Mouse (Mus musculus): ENCODE measurements around the gene Wdr45. TPM values are rescaled to one million over a fixed set of nuclear protein-coding genes. Genes with fewer than 3 reads are reported as not detected.
A peak's percentile ranks its signal among the peaks of the same experiment; 100 is the strongest.

Gene Wdr45
- polyA plus RNA-seq, 1 experiment from 2014 or later, result 15.2 TPM

DNA sequence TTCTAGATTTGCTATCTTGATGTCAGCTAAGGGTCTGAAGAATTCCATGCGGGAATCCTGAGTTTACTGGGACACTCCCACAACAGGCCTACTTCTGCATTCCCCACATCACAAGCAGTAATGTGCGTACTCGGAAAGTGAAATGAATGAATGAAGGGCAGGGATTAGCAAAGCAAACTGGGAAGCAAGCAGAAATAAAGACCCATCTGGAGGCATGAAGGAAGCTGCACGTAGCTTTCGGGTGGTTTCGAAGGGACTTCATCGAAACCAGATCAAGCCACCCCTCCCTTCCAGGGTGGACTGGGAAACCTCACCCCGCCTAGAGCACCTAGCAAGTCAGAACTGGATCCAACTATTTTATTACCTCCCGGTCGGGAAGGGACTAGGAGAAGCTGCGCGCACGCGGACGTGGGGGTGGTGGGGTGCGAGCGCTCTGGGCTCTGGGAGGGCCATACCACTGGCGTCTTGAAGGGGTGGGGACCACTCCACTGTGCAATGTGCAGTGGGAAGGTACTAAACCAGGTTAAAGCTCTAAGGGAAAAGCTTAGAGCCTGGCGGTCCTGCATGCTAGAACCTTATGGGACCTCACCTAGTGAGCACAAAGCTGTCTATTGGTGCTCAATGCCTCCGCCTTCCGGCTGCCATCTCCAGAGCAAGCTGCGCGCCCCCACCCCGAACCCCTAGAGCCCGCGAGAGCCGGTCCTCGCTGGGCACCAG is 39.7 kb upstream of the Wdr45 start:
- Histone ChIP-seq H3K9me3 (ENCODE audit: control insufficient read depth, low read length) (no peaks in the 10 kb centered on the region), H3K27ac (ENCODE audit: low read depth, low read length) (peak overlapping the region; percentile 32; the same call in 1 of the 2 replicates)
- peak; percentile 45 for DNase-seq (ENCODE audit: low spot score)

DNA sequence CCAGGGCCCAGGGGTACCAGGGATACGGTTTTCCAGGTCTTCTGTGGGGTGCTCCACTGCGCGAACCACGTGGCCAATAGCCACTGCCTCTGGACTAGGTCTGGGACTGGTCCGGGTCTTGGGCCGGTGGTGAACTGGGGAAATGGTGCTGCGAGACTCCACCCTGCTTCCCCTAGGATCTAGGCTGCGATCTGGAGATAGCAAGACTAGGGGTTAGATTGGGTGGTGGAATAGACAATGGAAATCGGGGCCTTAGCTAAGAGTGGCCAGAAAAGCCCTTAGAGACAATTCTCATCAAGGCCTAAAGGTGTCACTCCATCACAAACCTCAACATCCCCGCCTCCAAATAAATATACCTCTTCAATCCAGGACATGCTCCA is 39.1 kb upstream of the Wdr45 start:
- Histone ChIP-seq H3K4me2 (peak overlapping the region; percentile 66), H3K4me1 (replicated peaks; ENCODE audit: control insufficient read depth, insufficient read depth, low read length) (no peaks in the 10 kb centered on the region; the same call in 1 of the 2 replicates), H3K27ac (ENCODE audit: low read depth, low read length) (no peak overlapping the region), H3K4me3 (ENCODE audit: low read depth, low read length) (peak overlapping the region; percentile 34), H3K27me3 (replicated peaks; ENCODE audit: control insufficient read depth, insufficient read depth, low read length) (no peaks in the 10 kb centered on the region), H3K9me3 (ENCODE audit: control insufficient read depth, low read length) (no peaks in the 10 kb centered on the region), H3K9ac (ENCODE audit: low read depth, low read length) (peak overlapping the region; percentile 53), H3K36me3 (ENCODE audit: control insufficient read depth, insufficient read depth, low read length) (no peaks in the 10 kb centered on the region)
- ATAC-seq (replicated peaks; ENCODE audit: low FRiP score) (peak; percentile 7; the same call in 1 of the 2 replicates), DNase-seq (ENCODE audit: low spot score) (no peak)
- WGBS, result 25% methylated on average over 10 of the region's 10 CpGs

More for the DNA sequence above, 39.7 kb upstream of the Wdr45 start:
- H3K4me2 ChIP-seq, result peak overlapping the region; percentile 66
- WGBS, result 17% methylated on average over 28 of the region's 28 CpGs
- no peaks in the 10 kb centered on the region for H3K36me3 ChIP-seq (ENCODE audit: control insufficient read depth, insufficient read depth, low read length)
- peak overlapping the region; percentile 53 for H3K9ac ChIP-seq (ENCODE audit: low read depth, low read length)
- H3K4me3 ChIP-seq (ENCODE audit: low read depth, low read length), result peak overlapping the region; percentile 34
- no peaks in the 10 kb centered on the region; the same call in 1 of the 2 replicates for H3K4me1 ChIP-seq (replicated peaks; ENCODE audit: control insufficient read depth, insufficient read depth, low read length)
- ATAC-seq (replicated peaks; ENCODE audit: low FRiP score), result peak; percentile 29
- no peaks in the 10 kb centered on the region for H3K27me3 ChIP-seq (replicated peaks; ENCODE audit: control insufficient read depth, insufficient read depth, low read length)

DNA sequence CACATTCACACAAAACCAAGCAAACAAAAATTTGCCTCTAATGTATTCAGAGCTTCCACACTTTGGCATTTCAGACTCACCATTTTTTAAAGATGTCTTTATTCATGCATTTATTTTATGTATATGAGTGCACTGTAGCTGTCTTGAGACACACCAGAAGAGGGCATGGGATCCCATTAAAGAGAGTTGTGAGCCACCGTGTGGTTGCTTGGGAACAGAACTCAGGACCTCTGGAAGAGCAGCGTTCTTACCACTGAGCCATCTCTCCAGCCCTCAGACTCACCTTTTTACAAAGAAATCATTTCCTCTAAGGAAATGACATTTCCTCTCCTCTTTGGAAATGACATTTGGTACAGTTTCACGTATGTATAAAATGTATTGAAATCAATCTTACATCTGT is 35.1 kb upstream of the Wdr45 start:
- H3K36me3 ChIP-seq (ENCODE audit: control insufficient read depth, insufficient read depth, low read length), result no peaks in the 10 kb centered on the region
- 41% methylated on average over 3 of the region's 3 CpGs for WGBS

DNA sequence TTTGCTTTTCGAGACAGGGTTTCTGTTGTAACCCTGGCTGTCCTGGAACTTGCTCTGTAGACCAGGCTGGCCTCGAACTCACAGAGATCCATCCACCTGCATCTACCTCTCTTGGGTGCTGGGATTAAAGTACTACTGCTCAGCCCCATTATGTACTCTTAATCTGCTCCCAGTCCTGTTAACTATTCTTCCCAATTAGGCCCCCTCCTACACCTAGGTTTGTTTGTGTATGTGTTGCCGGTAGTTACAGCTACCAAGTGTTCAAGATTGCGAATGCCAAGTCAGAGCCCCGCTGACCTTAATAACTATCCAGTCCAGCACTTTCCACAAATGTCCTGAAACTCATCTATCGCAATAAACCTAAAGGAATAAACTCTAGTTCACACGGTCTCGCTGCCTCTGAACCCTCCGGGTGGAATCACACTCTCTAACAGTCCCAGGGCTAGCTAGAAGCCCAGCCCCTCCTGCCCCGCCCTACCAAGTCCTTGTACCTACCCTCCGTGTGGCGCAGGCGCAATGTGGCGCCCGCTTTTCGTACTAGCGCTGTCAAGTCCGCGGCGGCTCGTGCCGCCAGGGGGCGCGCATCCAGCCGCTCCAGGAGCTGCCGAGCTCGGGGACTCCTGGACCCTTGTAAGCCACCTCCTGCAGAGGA is 34.6 kb upstream of the Wdr45 start:
- H3K4me3 ChIP-seq (ENCODE audit: low read depth, low read length), result peak overlapping the region; percentile 29
- peak overlapping the region; percentile 61 for H3K4me2 ChIP-seq
- DNase-seq (ENCODE audit: low spot score) (peak; percentile 81), ATAC-seq (replicated peaks; ENCODE audit: low FRiP score) (peak; percentile 92)
- no peaks in the 10 kb centered on the region for H3K36me3 ChIP-seq (ENCODE audit: control insufficient read depth, insufficient read depth, low read length)
- H3K4me1 ChIP-seq (replicated peaks; ENCODE audit: control insufficient read depth, insufficient read depth, low read length), result no peaks in the 10 kb centered on the region
- no peaks in the 10 kb centered on the region for H3K27me3 ChIP-seq (replicated peaks; ENCODE audit: control insufficient read depth, insufficient read depth, low read length)
- no peak overlapping the region for H3K27ac ChIP-seq (ENCODE audit: low read depth, low read length)
- H3K9me3 ChIP-seq (ENCODE audit: control insufficient read depth, low read length), result no peaks in the 10 kb centered on the region
- no peak overlapping the region for H3K9ac ChIP-seq (ENCODE audit: low read depth, low read length)
- 13% methylated on average over 27 of the region's 27 CpGs for WGBS

More for the DNA sequence above, 35.1 kb upstream of the Wdr45 start:
- Histone ChIP-seq H3K4me3 (ENCODE audit: low read depth, low read length) (no peak overlapping the region), H3K4me2 (no peak overlapping the region), H3K9me3 (ENCODE audit: control insufficient read depth, low read length) (no peaks in the 10 kb centered on the region), H3K9ac (ENCODE audit: low read depth, low read length) (no peak overlapping the region), H3K4me1 (replicated peaks; ENCODE audit: control insufficient read depth, insufficient read depth, low read length) (no peaks in the 10 kb centered on the region), H3K27ac (ENCODE audit: low read depth, low read length) (no peak overlapping the region), H3K27me3 (replicated peaks; ENCODE audit: control insufficient read depth, insufficient read depth, low read length) (no peaks in the 10 kb centered on the region)
- no peak for DNase-seq (ENCODE audit: low spot score)
- ATAC-seq (replicated peaks; ENCODE audit: low FRiP score), result no peak

DNA sequence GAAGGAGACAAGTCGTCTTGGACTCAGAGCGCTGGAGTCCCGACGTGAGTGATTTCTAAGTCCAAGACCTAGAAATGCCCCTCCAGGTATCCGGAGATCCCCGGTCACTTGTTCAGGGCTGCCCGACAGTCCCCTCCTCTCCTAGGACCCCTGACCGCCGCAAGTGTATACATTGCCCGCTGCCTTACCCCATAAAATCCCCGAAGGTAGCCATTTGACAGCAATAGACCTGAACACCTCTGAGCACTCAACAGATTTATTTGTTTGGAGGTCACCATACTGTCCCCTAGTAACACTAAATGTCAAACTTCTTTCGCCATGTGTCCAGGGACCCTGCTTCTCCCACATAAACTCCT is 34.1 kb upstream of the Wdr45 start:
- Histone ChIP-seq H3K27ac (ENCODE audit: low read depth, low read length) (no peak overlapping the region), H3K4me1 (replicated peaks; ENCODE audit: control insufficient read depth, insufficient read depth, low read length) (no peaks in the 10 kb centered on the region), H3K27me3 (replicated peaks; ENCODE audit: control insufficient read depth, insufficient read depth, low read length) (no peaks in the 10 kb centered on the region), H3K9me3 (ENCODE audit: control insufficient read depth, low read length) (no peaks in the 10 kb centered on the region), H3K9ac (ENCODE audit: low read depth, low read length) (no peak overlapping the region), H3K36me3 (ENCODE audit: control insufficient read depth, insufficient read depth, low read length) (no peaks in the 10 kb centered on the region), H3K4me3 (ENCODE audit: low read depth, low read length) (peak overlapping the region; percentile 29), H3K4me2 (peak overlapping the region; percentile 61)
- 30% methylated on average over 12 of the region's 12 CpGs for WGBS
- DNase-seq (ENCODE audit: low spot score) (no peak), ATAC-seq (replicated peaks; ENCODE audit: low FRiP score) (no peak)

DNA sequence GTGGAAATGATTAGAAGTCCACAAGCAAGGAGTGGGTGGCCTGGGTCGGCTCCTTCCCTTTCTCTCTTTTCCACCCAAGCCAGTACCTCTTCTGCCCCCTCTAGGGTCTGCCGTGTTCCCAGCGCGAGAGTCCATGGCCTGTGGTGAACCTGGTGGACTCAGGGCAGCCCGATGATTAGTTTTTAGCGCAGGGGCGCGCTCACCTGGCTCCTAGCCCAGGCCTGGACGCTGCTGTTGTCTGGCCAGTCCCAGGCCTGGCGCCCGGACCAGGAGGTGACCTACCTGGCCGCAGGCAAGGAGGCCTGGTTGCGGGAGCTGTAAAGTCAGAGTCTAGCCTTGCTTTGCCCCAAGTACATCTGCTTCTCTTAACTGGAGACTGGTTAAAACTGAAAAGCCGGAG is 33.3 kb upstream of the Wdr45 start, which contains the start of gene Magix:
Magix (minus strand) TSS at position 388 of the 400 bp plus-strand sequence.
- H3K4me1 ChIP-seq (replicated peaks; ENCODE audit: control insufficient read depth, insufficient read depth, low read length), result no peaks in the 10 kb centered on the region
- H3K27ac ChIP-seq (ENCODE audit: low read depth, low read length), result no peak within 1 kb of the TSS
- 70% methylated on average over 14 of the region's 14 CpGs for WGBS
- peak within 1 kb of the TSS; percentile 29 for H3K4me3 ChIP-seq (ENCODE audit: low read depth, low read length)
- no peaks in the 10 kb centered on the region for H3K27me3 ChIP-seq (replicated peaks; ENCODE audit: control insufficient read depth, insufficient read depth, low read length)
- no peak within 1 kb of the TSS for H3K9ac ChIP-seq (ENCODE audit: low read depth, low read length)
- no peaks in the 10 kb centered on the region for H3K9me3 ChIP-seq (ENCODE audit: control insufficient read depth, low read length)
- DNase-seq (ENCODE audit: low spot score) (no peak), ATAC-seq (replicated peaks; ENCODE audit: low FRiP score) (no peak)
- peak within 1 kb of the TSS; percentile 61 for H3K4me2 ChIP-seq
- H3K36me3 ChIP-seq (ENCODE audit: control insufficient read depth, insufficient read depth, low read length), result no peaks in the 10 kb centered on the region

DNA sequence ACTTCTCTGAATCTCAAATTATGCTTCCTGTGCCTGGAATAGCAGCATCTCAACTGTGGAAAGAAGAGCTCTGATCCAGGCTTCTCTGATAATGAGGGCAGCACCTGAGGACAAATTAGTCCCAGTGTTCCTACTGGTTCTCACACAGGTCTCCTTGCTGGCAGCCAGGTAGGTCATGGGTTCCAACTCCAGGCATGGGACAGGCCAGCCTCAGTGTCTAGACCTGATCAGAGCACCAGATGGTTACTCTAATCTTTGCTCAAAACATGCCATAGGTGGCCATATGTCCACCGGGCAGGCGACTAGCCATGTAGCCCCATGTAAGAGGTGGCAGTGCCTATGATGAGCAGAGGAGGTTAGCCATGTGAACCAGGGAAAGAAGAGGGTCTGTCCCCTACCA is 25.8 kb upstream of the Wdr45 start:
- no peak for DNase-seq (ENCODE audit: low spot score)
- Histone ChIP-seq H3K4me3 (ENCODE audit: low read depth, low read length) (no peak overlapping the region), H3K27ac (ENCODE audit: low read depth, low read length) (no peak overlapping the region), H3K4me1 (replicated peaks; ENCODE audit: control insufficient read depth, insufficient read depth, low read length) (no peaks in the 10 kb centered on the region), H3K9me3 (ENCODE audit: control insufficient read depth, low read length) (no peaks in the 10 kb centered on the region), H3K27me3 (replicated peaks; ENCODE audit: control insufficient read depth, insufficient read depth, low read length) (no peaks in the 10 kb centered on the region; the same call in 1 of the 2 replicates), H3K36me3 (ENCODE audit: control insufficient read depth, insufficient read depth, low read length) (no peaks in the 10 kb centered on the region), H3K4me2 (no peak overlapping the region), H3K9ac (ENCODE audit: low read depth, low read length) (no peak overlapping the region)
- ATAC-seq (replicated peaks; ENCODE audit: low FRiP score), result no peak
- WGBS, result 82% methylated on average over 2 of the region's 2 CpGs

DNA sequence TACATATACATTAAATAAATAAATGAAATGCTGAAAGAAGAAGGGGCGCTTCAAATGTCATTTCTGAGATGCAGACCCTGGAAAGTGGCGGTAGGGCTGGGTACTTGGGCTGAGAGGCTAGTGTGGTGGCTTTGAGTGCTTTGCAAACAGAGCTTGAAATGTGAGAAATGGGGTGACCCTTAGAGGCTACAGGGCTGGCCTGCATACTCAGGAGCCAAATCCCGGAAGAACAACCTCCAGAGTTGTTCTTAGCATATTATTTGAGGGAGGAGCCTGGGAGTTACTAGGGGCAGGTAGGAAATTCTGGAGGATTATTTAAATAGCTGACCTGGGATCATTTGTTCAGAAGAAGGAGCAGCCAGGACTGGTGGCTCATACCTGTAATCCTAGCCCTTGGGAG is 23.6 kb upstream of the Wdr45 start:
- WGBS, result 59% methylated on average over 3 of the region's 3 CpGs
- Histone ChIP-seq H3K4me1 (replicated peaks; ENCODE audit: control insufficient read depth, insufficient read depth, low read length) (no peaks in the 10 kb centered on the region), H3K4me2 (no peak overlapping the region), H3K27me3 (replicated peaks; ENCODE audit: control insufficient read depth, insufficient read depth, low read length) (no peaks in the 10 kb centered on the region; the same call in 1 of the 2 replicates), H3K9me3 (ENCODE audit: control insufficient read depth, low read length) (no peaks in the 10 kb centered on the region), H3K27ac (ENCODE audit: low read depth, low read length) (no peak overlapping the region), H3K36me3 (ENCODE audit: control insufficient read depth, insufficient read depth, low read length) (no peaks in the 10 kb centered on the region), H3K9ac (ENCODE audit: low read depth, low read length) (no peak overlapping the region), H3K4me3 (ENCODE audit: low read depth, low read length) (no peak overlapping the region)
- no peak for DNase-seq (ENCODE audit: low spot score)
- no peak for ATAC-seq (replicated peaks; ENCODE audit: low FRiP score)

DNA sequence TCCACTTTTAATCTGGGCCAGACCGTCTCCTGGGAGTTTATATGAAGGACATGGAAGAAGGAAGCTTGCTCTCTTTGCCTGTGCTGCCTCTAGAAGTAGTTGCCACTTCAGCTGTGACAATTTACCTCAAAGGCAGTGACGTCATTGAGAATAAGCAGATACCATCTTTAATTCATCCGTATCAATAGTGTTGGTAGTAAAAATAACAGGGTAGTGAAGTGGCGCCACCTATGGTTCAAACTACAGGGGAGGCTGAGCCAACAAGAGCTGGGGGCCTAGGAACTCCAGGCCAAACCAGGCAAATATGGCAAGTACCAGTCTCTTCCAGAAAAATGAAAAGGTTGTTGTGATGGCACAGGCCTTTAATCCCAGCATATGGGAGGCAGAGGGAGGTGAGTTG is 21.3 kb upstream of the Wdr45 start:
- DNase-seq (ENCODE audit: low spot score) (no peak), ATAC-seq (replicated peaks; ENCODE audit: low FRiP score) (no peak)
- Histone ChIP-seq H3K36me3 (ENCODE audit: control insufficient read depth, insufficient read depth, low read length) (no peaks in the 10 kb centered on the region), H3K9ac (ENCODE audit: low read depth, low read length) (no peak overlapping the region), H3K4me1 (replicated peaks; ENCODE audit: control insufficient read depth, insufficient read depth, low read length) (no peaks in the 10 kb centered on the region), H3K27ac (ENCODE audit: low read depth, low read length) (no peak overlapping the region), H3K4me2 (no peak overlapping the region), H3K27me3 (replicated peaks; ENCODE audit: control insufficient read depth, insufficient read depth, low read length) (no peaks in the 10 kb centered on the region), H3K9me3 (ENCODE audit: control insufficient read depth, low read length) (no peaks in the 10 kb centered on the region), H3K4me3 (ENCODE audit: low read depth, low read length) (no peak overlapping the region)
- WGBS, result 34% methylated on average over 4 of the region's 4 CpGs
